Mouse (Mus musculus) C2C12 (cell line): ENCODE measurements around the gene Pcna. TPM values are rescaled to one million over a fixed set of nuclear protein-coding genes. Genes with fewer than 3 reads are reported as not detected.
A peak's percentile ranks its signal among the peaks of the same experiment; 100 is the strongest.
"Not testable (repeated sequence)": the region's sequence is repeated elsewhere in the genome, so short reads cannot be mapped to it uniquely, and the experiment has no call there.

Experiments used
- H3K27me3 ChIP-seq: one replicate; pipeline ENCODE4 v1.6.1; 2011; ENCODE audit not compliant: control insufficient read depth, insufficient read depth, insufficient read length
- H3K36me3 ChIP-seq: one replicate; pipeline ENCODE4 v1.6.1; 2011; ENCODE audit not compliant: control insufficient read depth, insufficient read depth
- H3K4me3 ChIP-seq: one replicate; pipeline ENCODE4 v1.5.1; 2011; ENCODE audit warnings: mild to moderate bottlenecking, control low read depth; ENCODE audit not compliant: poor library complexity, insufficient read depth, severe bottlenecking
- H3K79me2 ChIP-seq: one replicate; pipeline ENCODE4 v1.6.1; 2011; ENCODE audit not compliant: control insufficient read depth, insufficient read depth
- H3K79me3 ChIP-seq: one replicate; pipeline ENCODE4 v1.6.1; 2011; ENCODE audit warnings: low read depth, control low read depth
- H3ac ChIP-seq: one replicate; pipeline ENCODE3; 2011; ENCODE audit warnings: low read depth; ENCODE audit not compliant: control insufficient read depth, insufficient read length
- CEBPB ChIP-seq: IDR thresholded peaks from one replicate; pipeline ENCODE4 v1.6.1; 2011; ENCODE audit warnings: low read depth, mild to moderate bottlenecking, control low read depth, moderate library complexity
- CTCF ChIP-seq: IDR thresholded peaks from one replicate; pipeline ENCODE4 v1.5.1; 2011; ENCODE audit not compliant: control insufficient read depth, insufficient read depth, insufficient read length
- FOSL1 ChIP-seq: IDR thresholded peaks from one replicate; pipeline ENCODE4 v1.8.0; 2011; ENCODE audit warnings: mild to moderate bottlenecking, low read length; ENCODE audit not compliant: poor library complexity, insufficient read depth, severe bottlenecking
- MAX ChIP-seq: IDR thresholded peaks from one replicate; pipeline ENCODE4 v1.6.1; 2011; ENCODE audit warnings: mild to moderate bottlenecking, control low read depth
- MYOD1 ChIP-seq: IDR thresholded peaks from one replicate; pipeline ENCODE4 v1.6.1; 2011; ENCODE audit warnings: low read depth; ENCODE audit not compliant: control insufficient read depth, insufficient read length
- MYOG ChIP-seq: IDR thresholded peaks from one replicate; pipeline ENCODE4 v1.6.1; 2011; ENCODE audit not compliant: control insufficient read depth, insufficient read length; ENCODE audit errors: extremely low read depth
- USF1 ChIP-seq: IDR thresholded peaks from one replicate; pipeline ENCODE4 v1.6.1; 2011; ENCODE audit warnings: low read depth, mild to moderate bottlenecking, control low read depth, moderate library complexity
- polyA plus RNA-seq: library from polyadenylated mRNA; unstranded; fragments of >200 nt; fragmentation: generic; extraction: Trizol; gene quantifications from one replicate; pipeline ENCODE4 v1.2.1, GENCODE M21; 2012; ENCODE audit warnings: missing spikeins

Pcna gene
- polyA plus RNA-seq, 1 experiment = 228 TPM

- TF ChIP-seq CEBPB = no peak
- peak; percentile 98 for TF ChIP-seq MAX
- peaks cover 29% of the 10 kb centered on the region for H3K79me3 ChIP-seq
- peaks cover 73% of the 10 kb centered on the region for H3K36me3 ChIP-seq
- no peaks in the 10 kb centered on the region for H3K27me3 ChIP-seq
- H3K4me3 ChIP-seq = peak within 1 kb of the TSS; percentile 59
- H3ac ChIP-seq = peak within 1 kb of the TSS; percentile 77
- H3K79me2 ChIP-seq = peaks cover 63% of the 10 kb centered on the region
Measured at GRCm38 (mm10) chr2:132247539-132248313, 5.4 kb downstream of the Pcna start, which contains the start of gene Tmem230. Gene Tmem230 (minus strand): TSS chr2:132247807.

GRCm38 (mm10) chr2:132243370-132243769 is 9.7 kb downstream of the Pcna start:
- peaks cover 3% of the 10 kb centered on the region for H3K79me3 ChIP-seq
- H3K36me3 ChIP-seq = peaks cover 49% of the 10 kb centered on the region
- no peak overlapping the region for H3K4me3 ChIP-seq
- H3K79me2 ChIP-seq = peaks cover 27% of the 10 kb centered on the region
- no peak for TF ChIP-seq MYOG
- H3K27me3 ChIP-seq = no peaks in the 10 kb centered on the region
- H3ac ChIP-seq = no peak overlapping the region

- not testable (repeated sequence) for H3K79me2 ChIP-seq, H3K4me3 ChIP-seq, H3K79me3 ChIP-seq, H3ac ChIP-seq, H3K27me3 ChIP-seq
- peaks cover 36% of the 10 kb centered on the region for H3K36me3 ChIP-seq
Measured at GRCm38 (mm10) chr2:132240457-132240856, 12.7 kb downstream of the Pcna start.

GRCm38 (mm10) chr2:132239434-132239833 is 13.7 kb downstream of the Pcna start:
- H3K36me3 ChIP-seq = peaks cover 26% of the 10 kb centered on the region
- not testable (repeated sequence) for H3K27me3 ChIP-seq, H3K4me3 ChIP-seq, H3ac ChIP-seq, H3K79me3 ChIP-seq, H3K79me2 ChIP-seq

- Histone ChIP-seq H3K27me3 (no peaks in the 10 kb centered on the region), H3K79me3 (no peaks in the 10 kb centered on the region), H3K79me2 (no peaks in the 10 kb centered on the region), H3ac (no peak overlapping the region), H3K4me3 (no peak overlapping the region), H3K36me3 (peaks cover 4% of the 10 kb centered on the region)
- no peak for TF ChIP-seq FOSL1
- TF ChIP-seq CTCF = no peak
- TF ChIP-seq CEBPB = no peak
- no peak for TF ChIP-seq MYOG
- no peak for TF ChIP-seq USF1
- TF ChIP-seq MYOD1 = no peak
- TF ChIP-seq MAX = no peak
Measured at GRCm38 (mm10) chr2:132235975-132236374, 17.1 kb downstream of the Pcna start.

GRCm38 (mm10) chr2:132235291-132235690 is 17.8 kb downstream of the Pcna start:
- no peak overlapping the region for H3ac ChIP-seq
- peaks cover 4% of the 10 kb centered on the region for H3K36me3 ChIP-seq

More at GRCm38 (mm10) chr2:132235291-132235690, 17.8 kb downstream of the Pcna start:
- no peak for TF ChIP-seq FOSL1
- TF ChIP-seq CEBPB = no peak
- TF ChIP-seq USF1 = no peak
- no peak for TF ChIP-seq MAX
- TF ChIP-seq MYOG = no peak
- TF ChIP-seq MYOD1 = no peak
- TF ChIP-seq CTCF = no peak
- H3K79me2 ChIP-seq = no peaks in the 10 kb centered on the region
- H3K79me3 ChIP-seq = no peaks in the 10 kb centered on the region
- no peaks in the 10 kb centered on the region for H3K27me3 ChIP-seq
- H3K4me3 ChIP-seq = no peak overlapping the region
